Mouse (Mus musculus) embryonic fibroblast, embryonic 13.5 days (primary cell): ENCODE data around the gene Stat3. TPM values are rescaled to one million over a fixed set of nuclear protein-coding genes. Genes with fewer than 3 reads are reported as not detected.

Source experiments
- H3K27ac ChIP-seq: 2 replicates; pipeline ENCODE4 v1.5.1; 2012; ENCODE audit warnings: low read length, control low read depth, inconsistent platforms; ENCODE audit not compliant: insufficient read depth
- H3K4me1 ChIP-seq: 2 replicates; pipeline ENCODE4 v1.6.1; 2011; ENCODE audit warnings: low read length; ENCODE audit not compliant: control insufficient read depth, insufficient read depth
- H3K4me3 ChIP-seq: 2 replicates; pipeline ENCODE4 v1.5.1; 2011; ENCODE audit warnings: mild to moderate bottlenecking, control low read depth, low read length; ENCODE audit not compliant: insufficient read depth
- CTCF ChIP-seq: IDR thresholded peaks from 2 replicates; pipeline ENCODE4 v1.5.1; 2011; ENCODE audit warnings: mild to moderate bottlenecking, control low read depth, low read length, moderate library complexity, borderline replicate concordance; ENCODE audit not compliant: insufficient read depth
- POLR2A ChIP-seq: IDR thresholded peaks from 2 replicates; pipeline ENCODE4 v1.6.1; 2011; ENCODE audit warnings: low read depth, mild to moderate bottlenecking, control low read depth, low read length, moderate library complexity
- polyA plus RNA-seq: library from polyadenylated mRNA; stranded (reverse); fragments of >200 nt; gene quantifications from 2 replicates; pipeline ENCODE4 v1.2.4, GENCODE M21; 2011; ENCODE audit warnings: low read depth; ENCODE audit not compliant: missing spikeins, insufficient read length

Stat3 gene
- polyA plus RNA-seq, 1 experiment = 158 TPM

DNA sequence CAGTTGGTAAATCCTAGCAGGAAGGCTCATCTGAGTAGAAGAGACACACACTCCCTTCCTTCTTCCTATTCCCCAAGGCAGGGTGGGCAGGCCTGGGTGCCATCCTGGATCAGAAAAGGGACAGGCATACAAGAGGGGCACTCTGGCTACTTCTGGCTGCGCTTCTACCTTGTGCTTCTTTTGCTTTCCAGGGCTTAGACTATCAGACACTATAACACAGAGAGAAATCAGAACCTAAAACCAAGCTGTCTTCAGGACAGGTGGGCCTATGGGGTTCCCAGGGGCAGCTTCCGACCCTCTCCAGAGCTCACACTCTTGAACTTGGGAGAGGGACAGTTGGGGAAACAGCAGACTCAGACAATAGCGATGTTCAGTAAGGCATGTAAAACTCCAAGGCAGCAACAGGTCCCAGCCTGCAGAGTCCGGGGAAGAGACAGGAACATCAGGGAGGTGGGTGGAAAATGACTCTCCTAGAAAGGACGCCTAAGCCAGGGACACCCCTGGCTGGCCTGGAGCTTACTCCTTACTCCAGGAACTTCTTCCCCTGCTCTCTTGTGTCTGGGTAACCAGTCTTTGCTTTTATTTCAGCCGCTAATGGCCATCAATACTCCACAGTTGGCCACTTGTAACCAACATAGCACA lies 25.7 kb upstream of the Stat3 start:
- Histone ChIP-seq H3K27ac (no peak overlapping the region), H3K4me1 (peaks cover 24% of the 10 kb centered on the region), H3K4me3 (no peak overlapping the region)
- no peak for TF ChIP-seq CTCF
- no peak for TF ChIP-seq POLR2A

GRCm38 (mm10) chr11:100964180-100964579 lies 24.8 kb upstream of the Stat3 start:
- TF ChIP-seq CTCF (no peak), POLR2A (no peak)
- no peak overlapping the region for H3K4me3 ChIP-seq
- peaks cover 29% of the 10 kb centered on the region for H3K4me1 ChIP-seq
- peak overlapping the region; percentile 77; the same call in 1 of the 2 replicates for H3K27ac ChIP-seq

- Histone ChIP-seq H3K4me1 (peaks cover 34% of the 10 kb centered on the region), H3K4me3 (no peak overlapping the region), H3K27ac (peak overlapping the region; percentile 77)
- TF ChIP-seq POLR2A (no peak), CTCF (no peak)
Measured at GRCm38 (mm10) chr11:100963647-100964046, 24.3 kb upstream of the Stat3 start.

DNA sequence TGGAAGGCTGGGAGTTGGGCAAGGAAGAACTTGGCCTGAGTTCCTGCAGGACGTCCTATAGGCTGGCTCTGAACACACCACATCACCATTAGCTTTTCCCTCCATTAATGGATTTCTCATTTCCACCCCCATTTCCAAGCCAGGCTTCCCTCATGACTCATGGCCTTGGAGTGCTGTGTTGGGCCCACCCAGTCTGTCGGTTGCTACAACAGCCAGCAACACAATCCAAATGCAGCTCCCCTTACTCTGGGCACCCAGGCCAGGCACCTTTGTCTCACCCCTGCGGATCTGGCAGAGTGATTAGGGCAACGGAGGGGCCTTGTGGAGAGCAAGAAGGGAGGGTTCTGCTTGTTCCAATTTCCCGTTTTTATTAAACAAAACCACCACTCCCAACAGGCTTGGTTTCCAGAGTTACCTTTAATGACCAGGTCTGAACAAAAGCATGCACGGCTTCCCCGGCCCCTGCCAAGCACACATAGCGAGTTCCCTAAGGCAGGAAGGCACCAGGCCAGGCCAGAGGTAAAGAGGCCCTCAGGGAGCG lies 23.1 kb upstream of the Stat3 start:
- peak overlapping the region; percentile 77 for H3K27ac ChIP-seq
- no peak overlapping the region for H3K4me3 ChIP-seq
- no peak for TF ChIP-seq CTCF
- TF ChIP-seq POLR2A = no peak
- H3K4me1 ChIP-seq = peaks cover 34% of the 10 kb centered on the region

DNA sequence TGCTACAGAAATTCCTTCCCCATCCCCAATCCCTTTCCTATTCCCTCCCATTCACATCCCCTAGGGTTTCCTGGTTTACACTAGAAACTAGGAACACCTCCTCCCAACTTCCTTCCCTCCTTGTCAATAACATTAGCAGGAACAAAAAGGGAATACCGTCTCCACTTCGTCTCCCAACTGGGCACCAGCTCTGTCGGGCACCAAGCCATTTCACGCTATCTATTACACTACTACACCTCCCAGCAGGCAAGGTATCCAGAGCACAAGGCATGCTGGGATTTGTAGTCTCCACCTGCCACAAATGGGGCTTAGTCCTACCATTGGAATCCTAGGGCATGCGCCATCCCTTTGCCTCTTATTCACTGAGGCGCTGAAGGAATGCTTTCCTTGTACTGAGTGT lies 21.2 kb upstream of the Stat3 start:
- TF ChIP-seq CTCF = no peak
- TF ChIP-seq POLR2A = no peak
- H3K27ac ChIP-seq = peak overlapping the region; percentile 0; the same call in 1 of the 2 replicates
- H3K4me3 ChIP-seq = no peak overlapping the region
- peaks cover 26% of the 10 kb centered on the region for H3K4me1 ChIP-seq

DNA sequence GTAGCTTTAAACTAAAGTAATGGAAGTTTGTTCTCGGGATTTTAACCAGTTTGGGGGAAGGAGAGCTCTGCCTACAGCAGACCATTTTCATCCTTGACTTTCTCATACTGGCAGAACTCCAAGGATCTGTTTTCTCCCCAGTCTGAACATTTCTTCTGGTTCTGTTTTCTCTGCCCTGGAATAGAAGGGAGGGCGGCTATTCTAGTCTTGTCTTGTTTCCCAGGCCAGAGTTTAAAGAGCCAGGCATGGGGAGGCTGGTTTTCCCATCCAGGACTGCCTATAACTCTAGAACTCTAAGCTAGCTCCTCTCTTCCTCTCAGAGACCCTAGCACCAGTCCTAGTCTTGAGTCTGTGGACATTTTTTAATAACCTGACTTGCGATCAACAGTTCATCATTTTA lies 20.5 kb upstream of the Stat3 start:
- Histone ChIP-seq H3K27ac (peak overlapping the region; percentile 71), H3K4me3 (no peak overlapping the region), H3K4me1 (peaks cover 26% of the 10 kb centered on the region)
- no peak for TF ChIP-seq POLR2A
- TF ChIP-seq CTCF = no peak

DNA sequence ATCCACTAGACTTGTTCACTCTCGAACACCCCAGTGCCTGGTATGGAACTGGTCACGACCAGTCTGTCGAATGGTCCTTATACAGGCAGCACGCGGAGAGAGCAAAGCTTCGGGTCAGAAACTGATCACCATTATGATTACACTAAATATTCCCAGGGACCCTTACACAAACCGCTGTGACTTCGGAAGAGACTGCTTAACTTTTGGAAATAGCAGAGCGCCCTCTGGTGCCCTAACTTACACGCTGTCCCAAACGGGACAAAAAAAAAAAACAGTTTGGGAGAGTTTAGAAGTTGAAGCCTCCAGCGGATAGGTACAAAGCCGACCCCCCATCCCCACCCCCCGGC lies 20.1 kb upstream of the Stat3 start:
- TF ChIP-seq CTCF = no peak
- no peak for TF ChIP-seq POLR2A
- Histone ChIP-seq H3K4me1 (peaks cover 26% of the 10 kb centered on the region), H3K27ac (no peak overlapping the region), H3K4me3 (no peak overlapping the region)

DNA sequence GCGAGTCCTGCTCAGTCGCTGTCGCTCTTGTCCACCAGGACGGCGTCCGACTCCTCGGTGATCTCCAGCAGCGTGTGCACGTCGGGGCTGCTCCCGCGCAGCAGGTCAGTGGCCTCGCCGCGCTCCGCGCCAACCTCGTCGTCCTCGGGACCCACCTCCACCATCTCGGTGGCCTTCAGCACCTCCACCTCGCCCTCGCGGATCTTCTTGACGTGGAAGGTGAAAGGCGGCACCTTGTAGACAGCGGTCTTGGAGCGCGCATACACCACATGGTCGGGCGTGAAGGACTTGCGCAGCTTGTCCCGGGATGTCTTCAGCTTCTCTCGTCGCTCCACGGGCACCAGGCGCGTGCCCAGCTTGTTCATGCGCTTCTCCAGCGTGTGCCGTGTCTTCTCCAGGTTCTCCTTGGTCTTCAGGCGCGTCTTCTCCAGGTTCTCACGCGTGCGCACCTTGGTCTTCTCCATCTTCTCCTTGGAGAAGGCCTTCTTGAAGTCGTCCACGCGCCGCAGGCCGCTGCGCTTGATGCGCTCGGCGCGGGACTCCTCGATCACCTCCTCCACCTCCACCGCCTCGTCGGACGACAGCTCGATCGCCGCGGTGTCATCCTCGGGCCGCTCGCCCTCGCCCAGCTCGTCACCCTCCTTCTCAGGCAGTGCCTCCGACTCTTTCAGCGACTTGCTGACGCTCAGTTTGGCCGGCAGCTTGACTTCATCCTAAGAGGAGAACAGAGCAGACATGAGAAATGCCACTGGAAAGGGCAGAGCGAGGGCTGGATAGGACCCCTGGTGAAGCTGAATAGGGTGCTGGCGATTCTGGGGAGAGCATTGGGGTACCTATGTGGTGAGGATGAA lies 19.5 kb upstream of the Stat3 start:
- Histone ChIP-seq H3K4me3 (no peak overlapping the region), H3K27ac (no peak overlapping the region), H3K4me1 (peaks cover 21% of the 10 kb centered on the region)
- TF ChIP-seq CTCF = no peak
- no peak for TF ChIP-seq POLR2A

GRCm38 (mm10) chr11:100957915-100958469 lies 18.7 kb upstream of the Stat3 start:
- no peak for TF ChIP-seq POLR2A
- TF ChIP-seq CTCF = no peak
- Histone ChIP-seq H3K27ac (no peak overlapping the region), H3K4me3 (no peak overlapping the region), H3K4me1 (peaks cover 19% of the 10 kb centered on the region)
